Mouse (Mus musculus) liver, embryonic 11.5 days (tissue): Measurements from ENCODE around the gene Cfap74. TPM values are rescaled to one million over a fixed set of nuclear protein-coding genes. Genes with fewer than 3 reads are reported as not detected.

Experiments used
- ATAC-seq: fragments of 200-750 bp; cut with Nextera tagmentation; replicated peaks from 2 replicates; pipeline ENCODE4 v1.8.0; 2017; ENCODE audit warnings: moderate number of reproducible peaks, mild to moderate bottlenecking, moderate TSS enrichment, moderate library complexity; ENCODE audit not compliant: low FRiP score
- DNase-seq: peaks from one replicate; pipeline ENCODE4 v3.0.0-alpha.2; 2017; ENCODE audit warnings: low spot score
- H3K27ac ChIP-seq: fragments of 300-500 bp; sonication (generic); 2 replicates; pipeline ENCODE4 v1.5.1; 2014; ENCODE audit warnings: mild to moderate bottlenecking, low read depth, low read length, control low read depth
- H3K27me3 ChIP-seq: fragments of 300-500 bp; sonication (generic); replicated peaks from 2 replicates; pipeline ENCODE4 v1.6.1; 2014; ENCODE audit warnings: low read length, mixed read lengths; ENCODE audit not compliant: control insufficient read depth, insufficient read depth
- H3K36me3 ChIP-seq: fragments of 300-500 bp; sonication (generic); 2 replicates; pipeline ENCODE4 v1.6.1; 2014; ENCODE audit warnings: mild to moderate bottlenecking, low read length, moderate library complexity, mixed read lengths; ENCODE audit not compliant: control insufficient read depth, insufficient read depth
- H3K4me1 ChIP-seq: fragments of 300-500 bp; sonication (generic); replicated peaks from 2 replicates; pipeline ENCODE4 v1.6.1; 2014; ENCODE audit warnings: low read length, mixed read lengths; ENCODE audit not compliant: control insufficient read depth, insufficient read depth
- H3K4me2 ChIP-seq: fragments of 300-500 bp; sonication (generic); 2 replicates; pipeline ENCODE4 v1.6.1; 2014; ENCODE audit warnings: mild to moderate bottlenecking, control low read depth, moderate library complexity
- H3K4me3 ChIP-seq: fragments of 300-500 bp; sonication (generic); 2 replicates; pipeline ENCODE4 v1.5.1; 2014; ENCODE audit warnings: low read depth, low read length, control low read depth
- H3K9ac ChIP-seq: fragments of 300-500 bp; sonication (generic); 2 replicates; pipeline ENCODE4 v1.6.1; 2014; ENCODE audit warnings: low read depth, low read length, control low read depth
- H3K9me3 ChIP-seq: fragments of 300-500 bp; sonication (generic); 2 replicates; pipeline ENCODE4 v1.6.1; 2016; ENCODE audit warnings: low read length, inconsistent platforms, mixed read lengths; ENCODE audit not compliant: control insufficient read depth
- WGBS: fragments of 180-500 bp; shearing (Covaris S2); extraction: QIAGEN DNeasy Blood & Tissue Kit; methylation state at CpG from one replicate; pipeline ENCODE4 v1.1.7; 2014; 5-methylcytosine and 5-hydroxymethylcytosine counted together
- polyA plus RNA-seq: library from polyadenylated mRNA; unstranded; fragments of >200 nt; fragmentation: Nextera tagmentation; extraction: Ambion mirVana; gene quantifications from 2 replicates; pipeline ENCODE4 v1.2.1, GENCODE M21; 2014

Cfap74 gene
- polyA plus RNA-seq, 1 experiment from 2014 or later = 1.1 TPM

GRCm38 (mm10) chr4:155514810-155515209 is 105.8 kb downstream of the Cfap74 start:
- no peak overlapping the region for H3K4me3 ChIP-seq
- no peak overlapping the region for H3K4me2 ChIP-seq
- no peak for ATAC-seq
- H3K36me3 ChIP-seq = no peaks in the 10 kb centered on the region
- H3K27me3 ChIP-seq = no peaks in the 10 kb centered on the region
- H3K9me3 ChIP-seq = no peaks in the 10 kb centered on the region
- no peak for DNase-seq
- no peak overlapping the region for H3K9ac ChIP-seq
- no peak overlapping the region for H3K27ac ChIP-seq
- H3K4me1 ChIP-seq = no peaks in the 10 kb centered on the region
- WGBS = 92% methylated on average over 2 of the region's 2 CpGs

Other genes with a start within 250 kb of the Cfap74 start
- gene Ski, start 186.6 kb upstream of the Cfap74 start, polyA plus RNA-seq = 8.2 and 9.8 TPM in 2 replicates
- 50.1 and 55.0 TPM in 2 replicates for gene Faap20, start 159.4 kb upstream of the Cfap74 start, polyA plus RNA-seq
- 5.1 and 6.8 TPM in 2 replicates for gene Prkcz, start 47.8 kb upstream of the Cfap74 start, polyA plus RNA-seq
- not detected in 2 replicates for gene Gabrd, start 11.1 kb upstream of the Cfap74 start, polyA plus RNA-seq
- not detected in 2 replicates for gene Tmem52, start 59.9 kb downstream of the Cfap74 start, polyA plus RNA-seq
- 273 and 277 TPM in 2 replicates for gene Gnb1, start 82.2 kb downstream of the Cfap74 start, polyA plus RNA-seq
- 117 and 128 TPM in 2 replicates for gene Nadk, start 153.2 kb downstream of the Cfap74 start, polyA plus RNA-seq
- 13.4 and 14.5 TPM in 2 replicates for gene Slc35e2, start 192.2 kb downstream of the Cfap74 start, polyA plus RNA-seq
- 57.9 and 64.9 TPM in 2 replicates for gene Cdk11b, start 215.7 kb downstream of the Cfap74 start, polyA plus RNA-seq
- not detected in 2 replicates for gene Gm10563, start 236.2 kb downstream of the Cfap74 start, polyA plus RNA-seq
- 13.6 and 13.7 TPM in 2 replicates for gene Mmp23, start 244.2 kb downstream of the Cfap74 start, polyA plus RNA-seq